Mouse (Mus musculus) G1E (cell line): Measurements from ENCODE around the gene Ccer2.

ENCODE experiments used
- CTCF ChIP-seq: IDR thresholded peaks from 2 replicates; pipeline ENCODE4 v1.5.1; 2012; ENCODE audit warnings: low read depth, low read length, inconsistent platforms, mixed read lengths
- GATA1 ChIP-seq: IDR thresholded peaks from 2 replicates; pipeline ENCODE4 v1.6.1; 2012; ENCODE audit warnings: borderline replicate concordance, low read length, inconsistent platforms, mixed read lengths
- GATA2 ChIP-seq: IDR thresholded peaks from 2 replicates; pipeline ENCODE4 v1.6.1; 2012; ENCODE audit warnings: low read depth, low read length, inconsistent platforms, borderline replicate concordance
- POLR2AphosphoS5 ChIP-seq: IDR thresholded peaks from 2 replicates; pipeline ENCODE4 v1.6.1; 2012; ENCODE audit warnings: low read depth, low read length, inconsistent platforms; ENCODE audit not compliant: insufficient replicate concordance

GRCm38 (mm10) chr7:28780857-28781256 is 24.9 kb downstream of the Ccer2 start:
- no peak for TF ChIP-seq GATA1
- no peak for TF ChIP-seq CTCF
- no peak for TF ChIP-seq POLR2AphosphoS5
- no peak for TF ChIP-seq GATA2
